Mouse (Mus musculus) midbrain, embryonic 14.5 days (tissue): ENCODE measurements around the gene Gm20219. TPM values are rescaled to one million over a fixed set of nuclear protein-coding genes. Genes with fewer than 3 reads are reported as not detected.
A peak's percentile ranks its signal among the peaks of the same experiment; 100 is the strongest.
"Not testable (repeated sequence)": the region's sequence is repeated elsewhere in the genome, so short reads cannot be mapped to it uniquely, and the experiment has no call there.

Experiments
- ATAC-seq: fragments of 200-750 bp; cut with Nextera tagmentation; 2 replicates; pipeline ENCODE4 v1.8.0; 2017; ENCODE audit warnings: moderate number of reproducible peaks, moderate library complexity; ENCODE audit not compliant: low FRiP score, low TSS enrichment
- DNase-seq: peaks from one replicate; pipeline ENCODE4 v3.0.0-alpha.2; 2015
- H3K27ac ChIP-seq: fragments of 300-500 bp; sonication (generic); replicated peaks from 2 replicates; pipeline ENCODE4 v1.5.1; 2014; ENCODE audit warnings: mild to moderate bottlenecking, low read depth, low read length, moderate library complexity
- H3K27me3 ChIP-seq: fragments of 300-500 bp; sonication (generic); 2 replicates; pipeline ENCODE4 v1.6.1; 2014; ENCODE audit warnings: low read length, control low read depth, mixed read lengths; ENCODE audit not compliant: control insufficient read depth, insufficient read depth
- H3K36me3 ChIP-seq: fragments of 300-500 bp; sonication (generic); 2 replicates; pipeline ENCODE4 v1.6.1; 2014; ENCODE audit warnings: low read length, control low read depth; ENCODE audit not compliant: control insufficient read depth, insufficient read depth
- H3K4me1 ChIP-seq: fragments of 300-500 bp; sonication (generic); 2 replicates; pipeline ENCODE4 v1.6.1; 2014; ENCODE audit warnings: mild to moderate bottlenecking, antibody characterized with exemption, low read length, control low read depth; ENCODE audit not compliant: control insufficient read depth, insufficient read depth
- H3K4me2 ChIP-seq: fragments of 300-500 bp; sonication (generic); 2 replicates; pipeline ENCODE4 v1.6.1; 2014; ENCODE audit warnings: mild to moderate bottlenecking, low read length, moderate library complexity
- H3K4me3 ChIP-seq: fragments of 300-500 bp; sonication (generic); replicated peaks from 2 replicates; pipeline ENCODE4 v1.5.1; 2014; ENCODE audit warnings: low read depth, low read length
- H3K9ac ChIP-seq: fragments of 300-500 bp; sonication (generic); replicated peaks from 2 replicates; pipeline ENCODE4 v1.6.1; 2014; ENCODE audit warnings: mild to moderate bottlenecking, low read length, moderate library complexity
- H3K9me3 ChIP-seq: fragments of 300-500 bp; sonication (generic); 2 replicates; pipeline ENCODE4 v1.6.1; 2016; ENCODE audit warnings: low read length, control low read depth, mixed read lengths; ENCODE audit not compliant: control insufficient read depth
- WGBS: fragments of 180-500 bp; shearing (Covaris S2); extraction: QIAGEN DNeasy Blood & Tissue Kit; methylation state at CpG from one replicate; pipeline ENCODE4 v1.1.7; 2014; 5-methylcytosine and 5-hydroxymethylcytosine counted together
- polyA plus RNA-seq: library from polyadenylated mRNA; unstranded; fragments of >200 nt; fragmentation: Nextera tagmentation; extraction: Ambion mirVana; gene quantifications from 2 replicates; pipeline ENCODE4 v1.2.1, GENCODE M21; 2014

The Gm20219 gene
- polyA plus RNA-seq, 1 experiment from 2014 or later, result 0.95 TPM

DNA sequence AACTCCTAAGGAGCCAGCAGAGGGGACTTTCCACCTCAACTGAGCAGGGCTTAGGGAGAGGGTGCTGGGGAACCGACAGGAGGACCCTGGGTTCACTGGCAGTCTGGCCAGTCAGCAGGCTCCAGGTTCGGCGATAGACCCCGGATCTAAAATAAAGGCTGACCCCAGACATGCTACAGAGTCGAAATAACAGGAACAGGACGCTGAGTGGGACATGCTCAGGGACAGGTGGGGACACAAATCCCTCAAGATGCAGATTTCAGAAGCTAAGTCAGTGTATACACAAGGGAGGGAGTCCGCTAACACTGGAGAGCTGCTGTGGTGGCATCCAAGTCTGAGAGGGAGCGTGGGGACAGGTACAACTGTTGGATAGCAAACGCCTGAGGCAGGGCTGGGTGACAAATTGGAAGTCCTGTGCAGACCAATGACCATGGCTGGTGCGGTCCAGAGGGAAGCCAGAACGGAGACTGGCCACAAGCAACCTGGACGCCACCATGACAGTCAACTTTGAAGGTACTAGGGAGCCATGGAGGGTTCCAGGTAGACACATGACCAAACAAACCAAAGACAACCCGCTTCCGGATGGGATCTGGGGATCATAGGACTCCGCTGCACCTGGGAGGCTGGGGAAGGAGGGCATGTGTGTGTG, 47.6 kb downstream of the Gm20219 start:
- H3K4me1 ChIP-seq, result peaks cover 21% of the 10 kb centered on the region; the same call in 1 of the 2 replicates
- peak overlapping the region; percentile 89; the same call in 1 of the 2 replicates for H3K9ac ChIP-seq
- H3K36me3 ChIP-seq, result no peaks in the 10 kb centered on the region
- 58% methylated on average over 15 of the region's 15 CpGs for WGBS
- peak overlapping the region; percentile 95 for H3K27ac ChIP-seq
- H3K4me3 ChIP-seq, result peak overlapping the region; percentile 58
- peak overlapping the region; percentile 99 for H3K4me2 ChIP-seq
- ATAC-seq, result no peak
- H3K9me3 ChIP-seq, result no peaks in the 10 kb centered on the region
- no peak for DNase-seq
- H3K27me3 ChIP-seq, result peaks cover 16% of the 10 kb centered on the region

DNA sequence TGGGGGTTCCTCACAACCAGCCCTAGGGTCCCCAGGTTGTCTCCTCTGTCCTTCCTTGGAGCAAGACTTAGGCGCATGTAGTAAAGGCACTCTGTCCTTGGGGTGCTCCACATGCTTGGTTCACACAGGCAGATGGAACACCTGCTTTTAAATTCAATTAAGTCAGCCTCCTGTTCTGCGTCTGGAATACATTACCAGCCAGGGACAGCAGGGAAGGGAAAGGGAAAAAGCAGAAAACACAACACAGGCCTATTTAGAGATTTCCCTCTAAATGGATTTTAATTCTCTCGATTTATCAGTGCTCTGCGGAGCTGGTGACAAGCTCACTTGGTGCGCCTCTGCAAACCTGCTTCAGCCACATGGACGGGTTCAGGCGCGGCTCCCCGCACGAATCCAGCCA, 48.8 kb downstream of the Gm20219 start:
- H3K36me3 ChIP-seq, result no peaks in the 10 kb centered on the region
- no peak overlapping the region for H3K4me3 ChIP-seq
- no peaks in the 10 kb centered on the region for H3K9me3 ChIP-seq
- no peak for DNase-seq
- H3K4me2 ChIP-seq, result no peak overlapping the region
- 83% methylated on average over 10 of the region's 10 CpGs for WGBS
- ATAC-seq, result no peak
- H3K9ac ChIP-seq, result no peak overlapping the region
- peaks cover 4% of the 10 kb centered on the region for H3K27me3 ChIP-seq
- no peak overlapping the region for H3K27ac ChIP-seq
- H3K4me1 ChIP-seq, result peaks cover 17% of the 10 kb centered on the region; the same call in 1 of the 2 replicates

DNA sequence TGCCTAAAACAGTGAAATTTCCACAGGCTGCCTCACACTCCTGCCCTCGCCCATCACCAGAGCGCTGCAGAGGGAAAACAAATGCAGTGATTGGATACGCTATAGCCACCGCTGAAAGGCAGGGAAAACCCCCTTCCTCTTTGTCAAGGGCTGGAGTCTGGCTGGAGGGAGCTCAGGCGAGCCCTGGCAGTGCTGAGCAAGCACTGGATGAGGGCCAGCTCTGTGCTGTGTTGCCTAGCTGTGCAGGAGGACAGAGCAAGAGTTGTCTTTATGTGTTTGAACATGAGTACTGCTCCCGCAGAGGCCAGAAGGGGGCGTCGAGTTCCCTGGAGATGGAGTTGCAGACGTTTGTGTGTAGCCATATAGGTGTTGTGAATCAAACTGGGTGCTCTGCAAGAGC, 51.7 kb downstream of the Gm20219 start:
- Histone ChIP-seq H3K9me3 (no peaks in the 10 kb centered on the region), H3K4me3 (no peak overlapping the region), H3K4me2 (no peak overlapping the region), H3K27me3 (no peaks in the 10 kb centered on the region), H3K4me1 (peaks cover 9% of the 10 kb centered on the region; the same call in 1 of the 2 replicates), H3K9ac (no peak overlapping the region), H3K36me3 (no peaks in the 10 kb centered on the region), H3K27ac (peak overlapping the region; percentile 72)
- peak; percentile 78 for DNase-seq
- peak; percentile 49 for ATAC-seq
- 20% methylated on average over 9 of the region's 9 CpGs for WGBS

DNA sequence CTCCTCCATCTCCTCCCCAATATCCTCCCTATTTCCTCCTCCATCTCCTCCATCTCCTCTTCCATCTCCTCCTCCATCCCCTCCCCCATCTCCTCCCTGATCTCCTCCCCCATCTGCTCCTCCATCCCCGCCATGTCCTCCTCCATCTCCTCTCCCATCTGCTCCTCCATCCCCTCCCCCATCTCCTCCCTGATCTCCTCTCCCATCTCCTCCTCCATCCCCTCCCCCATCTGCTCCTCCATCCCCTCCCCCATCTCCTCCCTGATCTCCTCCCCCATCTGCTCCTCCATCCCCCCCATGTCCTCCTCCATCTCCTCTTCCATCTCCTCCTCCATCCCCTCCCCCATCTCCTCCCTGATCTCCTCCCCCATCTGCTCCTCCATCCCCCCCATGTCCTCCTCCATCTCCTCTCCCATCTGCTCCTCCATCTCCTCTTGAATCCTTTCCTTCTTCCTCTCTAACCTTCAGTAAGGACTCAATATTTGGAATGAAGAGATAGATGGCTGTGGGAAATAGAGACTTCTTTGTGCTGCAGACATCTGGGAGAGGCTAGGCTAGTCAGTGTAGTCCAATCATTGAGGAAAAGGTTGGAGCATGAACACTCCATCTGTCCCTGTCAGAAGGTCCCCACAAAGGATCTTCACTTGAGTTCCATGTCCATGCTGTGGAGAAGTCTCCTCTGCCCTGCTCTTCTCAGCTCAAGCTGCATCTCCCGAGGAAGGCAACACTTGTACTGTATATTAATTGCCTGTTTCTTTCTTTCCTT, 52.4 kb downstream of the Gm20219 start:
- H3K4me1 ChIP-seq, H3K9me3 ChIP-seq: not testable (repeated sequence)

More for the DNA sequence above, 52.4 kb downstream of the Gm20219 start:
- not testable (repeated sequence) for DNase-seq, H3K27me3 ChIP-seq, H3K36me3 ChIP-seq, ATAC-seq, H3K4me3 ChIP-seq, H3K9ac ChIP-seq, H3K4me2 ChIP-seq
- peak overlapping the region; percentile 72 for H3K27ac ChIP-seq
- WGBS, result 35% methylated on average over 2 of the region's 2 CpGs

Other genes with a start within 250 kb of the Gm20219 start
- gene Kdm4b, start 228.3 kb downstream of the Gm20219 start, polyA plus RNA-seq, result 72.4 and 78.9 TPM in 2 replicates
- 304 and 345 TPM in 2 replicates for gene Ptprs, start 77.9 kb downstream of the Gm20219 start, polyA plus RNA-seq
- not detected in 2 replicates for gene Znrf4, start 42.0 kb downstream of the Gm20219 start, polyA plus RNA-seq
- gene Safb2, start 30.2 kb upstream of the Gm20219 start, polyA plus RNA-seq, result 43.0 and 51.4 TPM in 2 replicates
- 79.2 and 89.6 TPM in 2 replicates for gene Safb, start 30.4 kb upstream of the Gm20219 start, polyA plus RNA-seq
- gene 2410015M20Rik, start 55.4 kb upstream of the Gm20219 start, polyA plus RNA-seq, result 192 and 195 TPM in 2 replicates
- gene Rpl36, start 59.0 kb upstream of the Gm20219 start, polyA plus RNA-seq, result 1,168 and 1,300 TPM in 2 replicates
- 44.5 and 46.1 TPM in 2 replicates for gene Lonp1, start 72.5 kb upstream of the Gm20219 start, polyA plus RNA-seq
- 1.6 TPM in 2 replicates for gene Catsperd, start 73.8 kb upstream of the Gm20219 start, polyA plus RNA-seq
- gene Ranbp3, start 118.9 kb upstream of the Gm20219 start, polyA plus RNA-seq, result 104 and 105 TPM in 2 replicates
- gene Ndufa11, start 163.4 kb upstream of the Gm20219 start, polyA plus RNA-seq, result 478 and 643 TPM in 2 replicates
- 17.6 and 18.5 TPM in 2 replicates for gene Vmac, start 163.6 kb upstream of the Gm20219 start, polyA plus RNA-seq
- 4.4 and 7.3 TPM in 2 replicates for gene Nrtn, start 203.1 kb upstream of the Gm20219 start, polyA plus RNA-seq
- gene Dus3l, start 210.4 kb upstream of the Gm20219 start, polyA plus RNA-seq, result 72.8 and 73.7 TPM in 2 replicates
- gene Prr22, start 215.9 kb upstream of the Gm20219 start, polyA plus RNA-seq, result 0.63 and 0.78 TPM in 2 replicates